Mouse (Mus musculus): ENCODE data around the gene Sgta. TPM values are rescaled to one million over a fixed set of nuclear protein-coding genes. Genes with fewer than 3 reads are reported as not detected.
"Not testable (repeated sequence)": the region's sequence is repeated elsewhere in the genome, so short reads cannot be mapped to it uniquely, and the experiment has no call there.

The Sgta gene
- polyA plus RNA-seq, 1 experiment from 2014 or later = 216 TPM

DNA sequence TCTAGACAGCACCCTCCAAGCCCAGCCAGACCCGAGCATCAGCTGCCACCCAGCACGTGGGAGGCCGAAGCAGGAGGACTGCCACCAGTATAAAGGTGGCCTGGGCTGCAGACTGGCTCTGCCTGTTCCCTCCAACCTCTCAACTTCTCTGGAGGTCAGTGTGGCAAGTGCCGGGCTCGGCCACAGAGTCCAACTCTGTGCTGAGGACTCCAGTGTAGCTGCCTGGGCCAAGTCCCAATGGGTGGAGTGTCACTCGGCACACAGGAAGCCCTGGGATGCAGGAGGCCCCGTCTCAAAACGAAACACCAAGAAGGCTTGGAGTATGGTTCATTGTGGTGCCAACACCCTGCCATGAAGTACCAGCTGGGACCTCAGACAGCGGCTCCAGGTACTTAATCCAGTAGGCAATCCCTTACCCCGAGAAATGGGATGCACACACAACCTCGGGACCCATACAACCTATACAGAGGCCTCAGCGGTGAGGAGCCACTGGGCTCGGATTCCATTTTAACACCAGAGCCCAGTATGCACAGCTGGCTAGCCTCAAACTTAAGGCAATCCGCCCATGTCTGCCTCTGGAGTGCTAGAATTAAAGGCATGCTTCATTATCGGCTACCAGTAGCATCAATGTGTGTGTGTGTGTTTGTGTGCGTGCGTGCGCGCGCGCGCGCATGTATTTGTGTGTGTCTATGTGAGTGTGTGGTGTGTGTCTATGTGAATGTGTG is 2.4 kb downstream of the Sgta start:
- H3K4me3 ChIP-seq (replicated peaks) = no peak overlapping the region
- H3K9me3 ChIP-seq (replicated peaks) = no peaks in the 10 kb centered on the region
- H3K36me3 ChIP-seq = peaks cover 3% of the 10 kb centered on the region; the same call in 1 of the 2 replicates
- ATAC-seq (ENCODE audit: insufficient number of reproducible peaks, low FRiP score, low TSS enrichment, low read depth) = no peak
- no peaks in the 10 kb centered on the region for H3K27me3 ChIP-seq
- peaks cover 32% of the 10 kb centered on the region for H3K4me1 ChIP-seq
- H3K27ac ChIP-seq (replicated peaks) = no peak overlapping the region
- H3K9ac ChIP-seq = peak overlapping the region; percentile 12; the same call in 1 of the 2 replicates
- 93% methylated on average over 23 of the region's 23 CpGs for WGBS
- no peak overlapping the region for H3K4me2 ChIP-seq (replicated peaks)

DNA sequence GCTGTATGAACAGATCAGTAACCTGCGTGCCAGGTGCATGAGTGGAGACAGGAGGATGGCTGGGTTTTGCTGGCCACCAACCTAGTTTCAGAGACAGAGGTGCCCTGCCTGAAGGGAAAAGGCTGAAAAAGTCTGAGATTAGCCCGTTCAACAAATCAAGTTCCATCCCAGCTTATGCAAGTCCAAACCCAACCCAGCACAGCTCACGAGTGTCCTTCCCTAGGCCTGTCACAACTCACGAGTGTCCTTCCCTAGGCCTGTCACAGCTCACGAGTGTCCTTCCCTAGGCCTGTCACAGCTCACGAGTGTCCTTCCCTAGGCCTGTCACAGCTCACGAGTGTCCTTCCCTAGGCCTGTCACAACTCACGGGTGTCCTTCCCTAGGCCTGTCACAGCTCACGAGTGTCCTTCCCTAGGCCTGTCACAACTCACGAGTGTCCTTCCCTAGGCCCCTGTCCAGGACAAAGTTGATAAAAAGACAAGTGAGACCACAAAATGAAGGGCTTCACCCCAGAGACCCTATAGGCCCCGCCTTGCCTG is 4.1 kb downstream of the Sgta start:
- H3K4me3 ChIP-seq (replicated peaks); H3K9ac ChIP-seq; ATAC-seq (ENCODE audit: insufficient number of reproducible peaks, low FRiP score, low TSS enrichment, low read depth); H3K9me3 ChIP-seq (replicated peaks); H3K27me3 ChIP-seq; H3K4me2 ChIP-seq (replicated peaks); H3K27ac ChIP-seq (replicated peaks): not testable (repeated sequence)
- Histone ChIP-seq H3K4me1 (peaks cover 32% of the 10 kb centered on the region), H3K36me3 (peaks cover 20% of the 10 kb centered on the region)
- WGBS = 80% methylated on average over 11 of the region's 11 CpGs

DNA sequence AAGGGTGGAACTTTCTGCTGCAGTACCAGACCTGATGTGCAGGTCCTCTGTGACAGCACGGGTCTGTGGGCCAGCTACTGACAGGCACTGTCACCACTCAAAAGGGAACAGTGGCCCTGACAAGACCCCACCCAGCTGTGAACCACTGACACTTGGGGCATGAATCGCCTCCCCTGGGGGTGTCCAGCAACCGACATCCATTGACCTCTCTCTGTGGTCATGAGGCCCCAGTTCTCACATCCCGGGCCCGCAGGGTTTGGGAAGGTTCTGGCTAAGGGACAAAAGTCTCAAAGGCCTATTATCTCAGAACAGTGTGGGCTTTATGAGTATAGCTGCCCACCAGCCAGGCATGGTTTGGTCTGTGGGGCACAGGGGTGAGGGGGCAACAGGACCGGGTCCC is 4.8 kb downstream of the Sgta start:
- Histone ChIP-seq H3K4me3 (replicated peaks) (no peak overlapping the region), H3K9me3 (replicated peaks) (no peaks in the 10 kb centered on the region), H3K4me1 (peaks cover 32% of the 10 kb centered on the region), H3K4me2 (replicated peaks) (no peak overlapping the region), H3K27me3 (no peaks in the 10 kb centered on the region), H3K36me3 (peaks cover 27% of the 10 kb centered on the region), H3K27ac (replicated peaks) (no peak overlapping the region), H3K9ac (no peak overlapping the region)
- 79% methylated on average over 6 of the region's 6 CpGs for WGBS
- ATAC-seq (ENCODE audit: insufficient number of reproducible peaks, low FRiP score, low TSS enrichment, low read depth) = no peak

DNA sequence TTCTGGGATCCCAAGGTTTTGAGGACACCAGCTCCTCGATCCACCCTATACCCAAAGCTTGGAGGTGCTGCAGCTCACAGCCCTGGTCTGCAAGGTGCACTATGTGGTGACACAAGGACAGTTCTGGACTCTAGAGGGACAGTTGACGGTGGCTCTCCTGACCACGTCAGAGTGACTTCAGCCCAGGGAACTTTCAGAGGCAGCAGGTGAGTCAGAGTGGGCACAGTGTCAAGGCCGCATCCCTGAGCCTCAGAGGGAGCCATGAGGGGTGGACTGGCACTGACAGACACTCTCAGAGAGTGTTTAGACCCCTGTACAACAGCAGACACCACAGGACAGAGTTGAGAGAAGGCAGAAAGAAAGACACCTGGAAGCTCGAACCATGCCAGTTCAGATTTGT is 7.4 kb downstream of the Sgta start:
- no peak overlapping the region for H3K27ac ChIP-seq (replicated peaks)
- H3K4me2 ChIP-seq (replicated peaks) = no peak overlapping the region
- H3K36me3 ChIP-seq = peaks cover 53% of the 10 kb centered on the region
- peaks cover 11% of the 10 kb centered on the region; the same call in 1 of the 2 replicates for H3K4me1 ChIP-seq
- WGBS = 92% methylated on average over 5 of the region's 5 CpGs
- H3K9me3 ChIP-seq (replicated peaks) = no peaks in the 10 kb centered on the region
- no peak overlapping the region for H3K9ac ChIP-seq
- H3K27me3 ChIP-seq = no peaks in the 10 kb centered on the region
- no peak overlapping the region for H3K4me3 ChIP-seq (replicated peaks)
- no peak for ATAC-seq (ENCODE audit: insufficient number of reproducible peaks, low FRiP score, low TSS enrichment, low read depth)

DNA sequence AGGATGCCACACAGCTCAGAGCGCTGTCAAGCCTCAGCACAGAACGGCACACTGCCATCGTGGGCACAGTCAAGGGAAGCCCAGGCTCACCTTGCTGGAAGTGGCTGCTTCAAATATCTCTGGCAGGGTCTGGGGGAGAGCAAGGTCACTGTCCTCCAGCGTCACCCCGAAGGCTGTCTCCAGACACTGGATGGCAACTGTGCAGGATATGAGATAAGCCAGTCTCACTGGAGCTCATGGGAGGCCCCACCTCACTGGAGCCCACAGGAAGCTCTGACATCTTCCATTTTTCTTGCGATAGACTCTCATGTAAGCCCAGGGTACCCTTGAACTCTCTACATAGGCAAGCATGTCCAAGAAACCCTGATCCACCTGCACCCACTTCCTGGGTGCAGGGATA is 8.8 kb downstream of the Sgta start:
- no peak overlapping the region for H3K9ac ChIP-seq
- no peak for ATAC-seq (ENCODE audit: insufficient number of reproducible peaks, low FRiP score, low TSS enrichment, low read depth)
- H3K27ac ChIP-seq (replicated peaks) = no peak overlapping the region
- peaks cover 68% of the 10 kb centered on the region for H3K36me3 ChIP-seq
- 0 out of 2 replicates have a peak, but pooled peaks cover under 1% of the 10 kb centered on the region for H3K4me1 ChIP-seq
- no peaks in the 10 kb centered on the region for H3K27me3 ChIP-seq
- no peaks in the 10 kb centered on the region for H3K9me3 ChIP-seq (replicated peaks)
- WGBS = 95% methylated on average over 6 of the region's 6 CpGs
- H3K4me3 ChIP-seq (replicated peaks) = no peak overlapping the region
- H3K4me2 ChIP-seq (replicated peaks) = no peak overlapping the region

DNA sequence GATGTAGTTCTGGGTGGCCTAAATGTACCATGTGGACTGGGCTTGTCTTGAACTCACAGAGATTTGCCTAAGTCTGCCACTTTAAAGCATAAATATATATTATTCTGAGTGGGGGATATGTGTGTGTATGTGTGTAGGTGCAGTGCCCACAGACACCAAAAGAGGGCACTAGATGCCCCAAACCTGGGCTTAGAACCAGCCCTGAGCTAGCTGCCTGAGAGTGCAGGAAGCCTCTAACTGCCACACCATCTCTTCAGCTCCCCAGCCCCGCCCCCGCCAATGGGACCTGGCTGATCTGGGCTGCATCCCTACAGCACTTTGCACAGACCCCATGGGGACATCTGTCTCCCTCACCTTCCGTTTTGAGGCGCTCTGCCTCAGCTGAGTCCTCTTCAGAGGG is 9.3 kb downstream of the Sgta start:
- WGBS = 83% methylated on average over 4 of the region's 4 CpGs
- Histone ChIP-seq H3K27ac (replicated peaks) (no peak overlapping the region), H3K4me3 (replicated peaks) (no peak overlapping the region), H3K36me3 (peaks cover 73% of the 10 kb centered on the region), H3K4me2 (replicated peaks) (no peak overlapping the region), H3K9me3 (replicated peaks) (no peaks in the 10 kb centered on the region), H3K9ac (no peak overlapping the region), H3K27me3 (no peaks in the 10 kb centered on the region), H3K4me1 (no peaks in the 10 kb centered on the region)
- ATAC-seq (ENCODE audit: insufficient number of reproducible peaks, low FRiP score, low TSS enrichment, low read depth) = no peak

DNA sequence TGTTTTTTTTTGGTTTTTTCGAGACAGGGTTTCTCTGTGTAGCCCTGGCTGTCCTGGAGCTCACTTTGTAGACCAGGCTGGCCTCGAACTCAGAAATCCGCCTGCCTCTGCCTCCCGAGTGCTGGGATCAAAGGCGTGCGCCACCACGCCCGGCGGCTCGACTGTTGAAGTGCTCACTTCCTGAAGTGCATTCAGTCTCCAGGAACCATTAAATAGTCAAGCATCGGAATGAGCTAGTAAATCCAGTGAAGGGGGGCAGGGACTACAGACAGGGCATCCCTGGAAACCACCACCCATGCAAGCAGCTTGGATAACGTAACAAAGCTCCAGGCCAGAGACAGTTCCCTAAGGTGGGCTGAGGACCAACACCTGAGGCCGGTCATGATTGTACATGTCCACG is 14.7 kb downstream of the Sgta start:
- H3K27ac ChIP-seq (replicated peaks); H3K4me2 ChIP-seq (replicated peaks); H3K4me3 ChIP-seq (replicated peaks); H3K4me1 ChIP-seq; H3K9ac ChIP-seq; H3K27me3 ChIP-seq; H3K9me3 ChIP-seq (replicated peaks); ATAC-seq (ENCODE audit: insufficient number of reproducible peaks, low FRiP score, low TSS enrichment, low read depth): not testable (repeated sequence)
- WGBS = 91% methylated on average over 14 of the region's 14 CpGs
- peaks cover 74% of the 10 kb centered on the region for H3K36me3 ChIP-seq

DNA sequence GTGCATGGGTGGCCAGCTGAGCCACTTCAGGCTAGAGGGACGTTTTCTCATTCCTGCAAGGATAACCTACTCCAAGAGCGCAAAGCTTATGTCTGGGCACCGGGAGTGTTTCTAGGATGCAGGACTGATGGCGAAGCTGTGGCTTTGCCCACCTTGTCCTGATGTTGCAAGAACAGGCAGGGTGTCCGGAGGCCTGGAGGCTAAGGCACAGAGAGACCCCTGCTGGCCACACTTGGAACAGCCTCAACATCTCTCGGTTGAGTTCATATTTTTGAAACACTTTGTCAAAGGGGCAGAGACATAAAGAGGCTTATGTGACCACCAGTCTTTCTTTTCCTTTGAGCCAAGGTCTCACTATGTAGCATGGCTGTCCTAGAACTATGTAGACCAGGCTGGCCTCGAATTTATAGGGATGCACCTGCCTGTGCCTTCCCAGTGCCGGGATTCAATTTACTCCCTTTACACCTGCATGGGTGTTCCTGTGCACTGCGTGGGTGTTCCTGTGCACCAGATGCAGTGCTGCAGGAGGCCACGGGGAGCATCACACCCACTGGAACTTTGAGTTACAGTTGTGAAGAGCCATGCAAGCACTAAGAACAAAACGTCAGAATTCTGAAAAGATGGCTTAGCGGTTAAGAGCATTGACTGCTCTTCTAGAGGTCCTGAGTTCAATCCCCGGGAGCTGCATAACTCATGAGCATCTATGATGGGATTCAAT is 18.4 kb downstream of the Sgta start:
- WGBS = 31% methylated on average over 13 of the region's 13 CpGs
- no peak for ATAC-seq (ENCODE audit: insufficient number of reproducible peaks, low FRiP score, low TSS enrichment, low read depth)
- Histone ChIP-seq H3K27me3 (no peaks in the 10 kb centered on the region), H3K9ac (no peak overlapping the region), H3K27ac (replicated peaks) (no peak overlapping the region), H3K4me2 (replicated peaks) (no peak overlapping the region), H3K4me1 (no peaks in the 10 kb centered on the region; the same call in 1 of the 2 replicates), H3K9me3 (replicated peaks) (no peaks in the 10 kb centered on the region), H3K36me3 (peaks cover 38% of the 10 kb centered on the region), H3K4me3 (replicated peaks) (no peak overlapping the region)

DNA sequence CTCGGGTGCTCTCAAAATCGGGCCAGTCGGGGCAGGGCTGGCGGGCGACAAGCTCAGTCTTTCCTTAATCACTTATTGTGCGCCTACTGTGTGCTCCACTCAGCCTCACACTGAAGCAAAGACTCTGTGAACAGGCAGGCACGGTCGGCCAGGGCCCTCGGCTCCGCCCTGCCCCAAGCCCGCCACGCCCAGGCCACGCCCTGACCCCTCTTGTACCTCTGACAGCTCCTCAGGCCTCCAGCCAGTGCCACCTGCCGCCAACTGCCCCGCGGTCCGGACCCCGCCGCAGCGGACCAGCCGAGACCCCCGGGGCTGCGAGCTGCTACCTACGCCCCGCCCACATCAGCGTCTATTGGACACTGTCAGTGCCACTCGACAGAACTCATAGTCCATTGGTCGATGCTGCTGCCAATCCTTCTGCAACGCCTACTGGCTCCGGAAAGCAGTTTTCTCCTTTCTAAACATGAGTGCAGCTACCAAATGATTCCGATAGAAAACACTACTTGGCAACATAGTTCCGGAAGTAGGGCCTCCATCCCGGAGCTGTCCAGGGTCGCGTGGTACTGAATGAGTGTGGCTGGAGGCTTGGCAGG is 22.9 kb downstream of the Sgta start, which contains the start of gene Slc39a3:
Gene Slc39a3, minus strand, starts transcription at position 439 of the 593 bp plus-strand sequence.
- Histone ChIP-seq H3K9ac (peak within 1 kb of the TSS; percentile 84), H3K9me3 (replicated peaks) (no peaks in the 10 kb centered on the region), H3K4me2 (replicated peaks) (peak within 1 kb of the TSS; percentile 79), H3K36me3 (peaks cover 16% of the 10 kb centered on the region), H3K4me3 (replicated peaks) (peak within 1 kb of the TSS; percentile 91), H3K4me1 (no peaks in the 10 kb centered on the region; the same call in 1 of the 2 replicates), H3K27ac (replicated peaks) (no peak within 1 kb of the TSS), H3K27me3 (no peaks in the 10 kb centered on the region)
- under 1% methylated on average over 35 of the region's 35 CpGs for WGBS
- ATAC-seq (ENCODE audit: insufficient number of reproducible peaks, low FRiP score, low TSS enrichment, low read depth) = peak; percentile 98

DNA sequence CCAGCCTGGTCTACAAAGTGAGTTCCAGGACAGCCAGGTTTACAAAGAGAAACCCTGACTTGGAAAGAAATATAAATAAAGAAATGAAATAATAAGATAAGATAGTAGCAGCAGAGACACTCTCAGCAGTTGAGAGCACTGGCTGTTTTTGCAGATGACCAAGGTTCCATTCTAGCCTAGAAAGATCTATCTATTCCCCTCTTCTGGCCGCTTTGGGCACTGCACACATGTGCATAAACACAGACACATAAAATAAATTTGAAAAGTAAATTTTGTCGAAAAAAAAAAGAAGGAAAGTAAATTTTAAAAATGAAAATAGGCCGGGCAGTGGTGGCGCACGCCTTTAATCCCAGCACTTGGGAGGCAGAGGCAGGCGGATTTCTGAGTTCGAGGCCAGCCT is 23.7 kb downstream of the Sgta start:
- no peak overlapping the region for H3K27ac ChIP-seq (replicated peaks)
- H3K4me3 ChIP-seq (replicated peaks) = no peak overlapping the region
- no peaks in the 10 kb centered on the region; the same call in 1 of the 2 replicates for H3K4me1 ChIP-seq
- H3K4me2 ChIP-seq (replicated peaks) = no peak overlapping the region
- H3K27me3 ChIP-seq = no peaks in the 10 kb centered on the region
- no peak overlapping the region for H3K9ac ChIP-seq
- WGBS = 71% methylated on average over 7 of the region's 7 CpGs
- ATAC-seq (ENCODE audit: insufficient number of reproducible peaks, low FRiP score, low TSS enrichment, low read depth) = no peak
- H3K9me3 ChIP-seq (replicated peaks) = no peaks in the 10 kb centered on the region
- H3K36me3 ChIP-seq = peaks cover 24% of the 10 kb centered on the region

DNA sequence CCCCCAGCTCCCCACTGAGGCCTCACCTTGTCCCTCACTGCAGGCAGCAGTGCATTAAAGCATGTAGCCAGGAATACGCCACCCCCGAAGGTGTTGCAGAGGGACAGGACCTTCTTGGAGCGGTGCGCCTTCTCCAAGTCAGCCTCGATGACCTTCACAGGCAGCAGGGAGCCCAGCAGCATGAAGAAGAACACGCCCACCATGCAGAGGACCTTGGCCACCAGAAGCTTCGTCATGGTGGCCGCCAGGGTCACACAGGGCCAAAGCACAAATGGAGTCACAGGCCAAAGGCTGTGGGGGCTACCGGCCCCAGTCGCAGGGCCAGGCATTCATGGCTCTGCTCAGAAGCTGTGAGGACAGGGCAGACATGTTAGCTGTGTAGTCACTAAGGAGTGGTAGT is 26.4 kb downstream of the Sgta start:
- no peak overlapping the region for H3K4me2 ChIP-seq (replicated peaks)
- no peaks in the 10 kb centered on the region for H3K9me3 ChIP-seq (replicated peaks)
- peaks cover 35% of the 10 kb centered on the region for H3K36me3 ChIP-seq
- no peak overlapping the region for H3K4me3 ChIP-seq (replicated peaks)
- no peaks in the 10 kb centered on the region; the same call in 1 of the 2 replicates for H3K4me1 ChIP-seq
- ATAC-seq (ENCODE audit: insufficient number of reproducible peaks, low FRiP score, low TSS enrichment, low read depth) = no peak
- 78% methylated on average over 10 of the region's 10 CpGs for WGBS
- H3K27ac ChIP-seq (replicated peaks) = no peak overlapping the region
- no peak overlapping the region for H3K9ac ChIP-seq
- no peaks in the 10 kb centered on the region for H3K27me3 ChIP-seq
